Mouse (Mus musculus): ENCODE data around the gene Slc17a3. TPM values are rescaled to one million over a fixed set of nuclear protein-coding genes. Genes with fewer than 3 reads are reported as not detected.

Slc17a3 gene
- polyA plus RNA-seq, 1 experiment from 2014 or later, result 4.0 TPM

- Histone ChIP-seq H3K9ac (no peak overlapping the region), H3K27me3 (no peaks in the 10 kb centered on the region), H3K4me3 (replicated peaks) (no peak overlapping the region), H3K9me3 (replicated peaks) (no peaks in the 10 kb centered on the region), H3K4me1 (no peaks in the 10 kb centered on the region), H3K27ac (no peak overlapping the region), H3K4me2 (no peak overlapping the region), H3K36me3 (no peaks in the 10 kb centered on the region)
- ATAC-seq (replicated peaks; ENCODE audit: low FRiP score), result no peak
- 86% methylated on average over 4 of the region's 4 CpGs for WGBS
These were observed 6.6 kb downstream of the Slc17a3 start for GRCm38 (mm10) chr13:23845851-23846250.

- no peak for ATAC-seq (replicated peaks; ENCODE audit: low FRiP score)
- H3K27me3 ChIP-seq, result no peaks in the 10 kb centered on the region
These were observed 10.1 kb downstream of the Slc17a3 start for GRCm38 (mm10) chr13:23849299-23849698.

GRCm38 (mm10) chr13:23856401-23856800, 17.2 kb downstream of the Slc17a3 start:
- no peak for ATAC-seq (replicated peaks; ENCODE audit: low FRiP score)
- no peaks in the 10 kb centered on the region for H3K36me3 ChIP-seq

More at GRCm38 (mm10) chr13:23849299-23849698, 10.1 kb downstream of the Slc17a3 start:
- no peaks in the 10 kb centered on the region for H3K9me3 ChIP-seq (replicated peaks)
- H3K27ac ChIP-seq, result no peak overlapping the region
- no peaks in the 10 kb centered on the region for H3K4me1 ChIP-seq
- WGBS, result 81% methylated on average over 2 of the region's 2 CpGs
- no peak overlapping the region for H3K4me3 ChIP-seq (replicated peaks)
- no peak overlapping the region for H3K4me2 ChIP-seq
- no peak overlapping the region for H3K9ac ChIP-seq
- no peaks in the 10 kb centered on the region for H3K36me3 ChIP-seq

GRCm38 (mm10) chr13:23861815-23862214, 22.6 kb downstream of the Slc17a3 start:
- no peak overlapping the region for H3K27ac ChIP-seq
- ATAC-seq (replicated peaks; ENCODE audit: low FRiP score), result no peak
- no peak overlapping the region for H3K9ac ChIP-seq
- no peak overlapping the region for H3K4me2 ChIP-seq
- no peaks in the 10 kb centered on the region for H3K27me3 ChIP-seq
- no peaks in the 10 kb centered on the region for H3K36me3 ChIP-seq
- H3K4me1 ChIP-seq, result peaks cover 7% of the 10 kb centered on the region
- no peak overlapping the region for H3K4me3 ChIP-seq (replicated peaks)
- no peaks in the 10 kb centered on the region for H3K9me3 ChIP-seq (replicated peaks)

More at GRCm38 (mm10) chr13:23856401-23856800, 17.2 kb downstream of the Slc17a3 start:
- no peaks in the 10 kb centered on the region for H3K9me3 ChIP-seq (replicated peaks)
- H3K4me2 ChIP-seq, result no peak overlapping the region
- no peaks in the 10 kb centered on the region for H3K27me3 ChIP-seq
- no peak overlapping the region for H3K4me3 ChIP-seq (replicated peaks)
- WGBS, result 66% methylated on average over 3 of the region's 3 CpGs
- no peaks in the 10 kb centered on the region for H3K4me1 ChIP-seq
- no peak overlapping the region for H3K9ac ChIP-seq
- H3K27ac ChIP-seq, result no peak overlapping the region

- no peak overlapping the region for H3K4me2 ChIP-seq
- H3K4me3 ChIP-seq (replicated peaks), result no peak overlapping the region
- H3K27me3 ChIP-seq, result no peaks in the 10 kb centered on the region
- no peaks in the 10 kb centered on the region for H3K9me3 ChIP-seq (replicated peaks)
- WGBS, result 72% methylated on average over 9 of the region's 9 CpGs
- H3K4me1 ChIP-seq, result peaks cover 7% of the 10 kb centered on the region
- ATAC-seq (replicated peaks; ENCODE audit: low FRiP score), result no peak
- no peaks in the 10 kb centered on the region for H3K36me3 ChIP-seq
- no peak overlapping the region for H3K27ac ChIP-seq
- no peak overlapping the region for H3K9ac ChIP-seq
These were observed 25.5 kb downstream of the Slc17a3 start for GRCm38 (mm10) chr13:23864711-23865110.

GRCm38 (mm10) chr13:23866086-23866710, 27.0 kb downstream of the Slc17a3 start:
- H3K9me3 ChIP-seq (replicated peaks), result no peaks in the 10 kb centered on the region
- H3K4me1 ChIP-seq, result peaks cover 7% of the 10 kb centered on the region
- no peaks in the 10 kb centered on the region for H3K27me3 ChIP-seq
- peak overlapping the region; percentile 37; the same call in 1 of the 2 replicates for H3K27ac ChIP-seq
- ATAC-seq (replicated peaks; ENCODE audit: low FRiP score), result no peak; the same call in 1 of the 2 replicates
- 69% methylated on average over 9 of the region's 9 CpGs for WGBS
- no peak overlapping the region for H3K9ac ChIP-seq
- no peak overlapping the region for H3K4me3 ChIP-seq (replicated peaks)
- H3K36me3 ChIP-seq, result no peaks in the 10 kb centered on the region
- no peak overlapping the region for H3K4me2 ChIP-seq

GRCm38 (mm10) chr13:23867000-23867399, 27.8 kb downstream of the Slc17a3 start:
- Histone ChIP-seq H3K4me2 (no peak overlapping the region), H3K9me3 (replicated peaks) (no peaks in the 10 kb centered on the region), H3K27ac (no peak overlapping the region), H3K4me1 (peaks cover 7% of the 10 kb centered on the region), H3K4me3 (replicated peaks) (no peak overlapping the region), H3K9ac (no peak overlapping the region), H3K36me3 (no peaks in the 10 kb centered on the region), H3K27me3 (no peaks in the 10 kb centered on the region)
- 78% methylated on average over 6 of the region's 6 CpGs for WGBS
- ATAC-seq (replicated peaks; ENCODE audit: low FRiP score), result no peak

- no peak within 1 kb of the TSS for H3K9ac ChIP-seq
- no peak within 1 kb of the TSS for H3K27ac ChIP-seq
- no peak within 1 kb of the TSS for H3K4me2 ChIP-seq
- no peak for ATAC-seq (replicated peaks; ENCODE audit: low FRiP score)
- no peaks in the 10 kb centered on the region for H3K27me3 ChIP-seq
- WGBS, result 83% methylated on average over 7 of the region's 7 CpGs
- H3K9me3 ChIP-seq (replicated peaks), result no peaks in the 10 kb centered on the region
- no peak within 1 kb of the TSS for H3K4me3 ChIP-seq (replicated peaks)
- no peaks in the 10 kb centered on the region for H3K36me3 ChIP-seq
- peaks cover 7% of the 10 kb centered on the region for H3K4me1 ChIP-seq
These were observed 28.2 kb downstream of the Slc17a3 start, which contains the start of gene Slc17a1 for GRCm38 (mm10) chr13:23867405-23867804. TSS of gene Slc17a1 (plus strand) at chr13:23867750.

GRCm38 (mm10) chr13:23868790-23869533, 29.7 kb downstream of the Slc17a3 start:
- ATAC-seq (replicated peaks; ENCODE audit: low FRiP score), result no peak
- Histone ChIP-seq H3K4me3 (replicated peaks) (no peak overlapping the region), H3K36me3 (no peaks in the 10 kb centered on the region), H3K9ac (no peak overlapping the region), H3K9me3 (replicated peaks) (no peaks in the 10 kb centered on the region), H3K4me2 (no peak overlapping the region), H3K4me1 (peaks cover 7% of the 10 kb centered on the region), H3K27ac (no peak overlapping the region), H3K27me3 (no peaks in the 10 kb centered on the region)
- WGBS, result 83% methylated on average over 8 of the region's 8 CpGs

- Histone ChIP-seq H3K36me3 (no peaks in the 10 kb centered on the region), H3K9me3 (replicated peaks) (no peaks in the 10 kb centered on the region), H3K4me2 (no peak overlapping the region), H3K4me3 (replicated peaks) (no peak overlapping the region), H3K27ac (no peak overlapping the region), H3K27me3 (no peaks in the 10 kb centered on the region), H3K9ac (no peak overlapping the region), H3K4me1 (peaks cover 7% of the 10 kb centered on the region)
- 67% methylated on average over 3 of the region's 3 CpGs for WGBS
- ATAC-seq (replicated peaks; ENCODE audit: low FRiP score), result no peak
These were observed 30.8 kb downstream of the Slc17a3 start for GRCm38 (mm10) chr13:23869996-23870395.

- no peak overlapping the region for H3K4me3 ChIP-seq (replicated peaks)
- no peak overlapping the region for H3K4me2 ChIP-seq
- no peak overlapping the region for H3K9ac ChIP-seq
- H3K27me3 ChIP-seq, result no peaks in the 10 kb centered on the region
- no peaks in the 10 kb centered on the region for H3K9me3 ChIP-seq (replicated peaks)
- no peaks in the 10 kb centered on the region for H3K36me3 ChIP-seq
- whole genome bisulfite sequencing, result 79% methylated on average over 5 of the region's 5 CpGs
- H3K4me1 ChIP-seq, result no peaks in the 10 kb centered on the region
- no peak overlapping the region for H3K27ac ChIP-seq
- ATAC-seq (replicated peaks; ENCODE audit: low FRiP score), result no peak
These were observed 33.9 kb downstream of the Slc17a3 start for GRCm38 (mm10) chr13:23873141-23873540.

GRCm38 (mm10) chr13:23879106-23879505, 39.9 kb downstream of the Slc17a3 start:
- 75% methylated on average over 3 of the region's 3 CpGs for WGBS
- Histone ChIP-seq H3K4me2 (no peak overlapping the region), H3K27me3 (no peaks in the 10 kb centered on the region), H3K27ac (no peak overlapping the region), H3K9me3 (replicated peaks) (no peaks in the 10 kb centered on the region), H3K4me3 (replicated peaks) (no peak overlapping the region), H3K9ac (no peak overlapping the region), H3K4me1 (no peaks in the 10 kb centered on the region), H3K36me3 (no peaks in the 10 kb centered on the region)
- no peak for ATAC-seq (replicated peaks; ENCODE audit: low FRiP score)
